Mouse (Mus musculus): ENCODE data around the gene Brca1.

- no peak for TF ChIP-seq CTCF (IDR thresholded peaks at IDR 0.05; ENCODE audit: low read depth)
- no peak for TF ChIP-seq EP300 (IDR thresholded peaks at IDR 0.05; ENCODE audit: low read depth)
These were observed 89.6 kb downstream of the Brca1 start for GRCm38 (mm10) chr11:101462141-101462540.
